Mouse (Mus musculus): ENCODE results near the gene Unc5a. TPM values are rescaled to one million over a fixed set of nuclear protein-coding genes. Genes with fewer than 3 reads are reported as not detected.

Gene Unc5a
- 0.97 and 1.1 TPM in 2 replicates for polyA plus RNA-seq (2016; fragmentation: Nextera tagmentation; extraction: Ambion mirVana)

GRCm38 (mm10) chr13:54948531-54949493 lies at the start of gene Unc5a:
Gene Unc5a, plus strand, starts transcription at chr13:54949411.
- no peak within 1 kb of the TSS for H3K27ac ChIP-seq
- WGBS (ENCODE audit: insufficient replicate concordance): 2% methylated on average over 84 of the region's 91 CpGs
- H3K9ac ChIP-seq: peak within 1 kb of the TSS; percentile 50
- peaks cover 99% of the 10 kb centered on the region for H3K27me3 ChIP-seq (replicated peaks)
- H3K4me1 ChIP-seq: 0 out of 2 replicates have a peak, but pooled peaks cover 13% of the 10 kb centered on the region
- H3K4me3 ChIP-seq: peak within 1 kb of the TSS; percentile 53
- H3K4me2 ChIP-seq: peak within 1 kb of the TSS; percentile 74
- H3K9me3 ChIP-seq (replicated peaks): no peaks in the 10 kb centered on the region
- no peaks in the 10 kb centered on the region for H3K36me3 ChIP-seq
- no peak for ATAC-seq

GRCm38 (mm10) chr13:54912053-54912452 lies 37.2 kb upstream of the Unc5a start:
- Histone ChIP-seq H3K27ac (no peak overlapping the region), H3K4me1 (no peaks in the 10 kb centered on the region), H3K27me3 (replicated peaks) (peaks cover 38% of the 10 kb centered on the region), H3K4me3 (no peak overlapping the region), H3K9me3 (replicated peaks) (no peaks in the 10 kb centered on the region), H3K9ac (no peak overlapping the region), H3K36me3 (no peaks in the 10 kb centered on the region), H3K4me2 (no peak overlapping the region)
- 7% methylated on average over 17 of the region's 17 CpGs for WGBS (ENCODE audit: insufficient replicate concordance)
- no peak for ATAC-seq

- peaks cover 38% of the 10 kb centered on the region for H3K27me3 ChIP-seq (replicated peaks)
- H3K4me2 ChIP-seq: no peak overlapping the region
- H3K4me3 ChIP-seq: no peak overlapping the region
- no peak for ATAC-seq
- H3K36me3 ChIP-seq: no peaks in the 10 kb centered on the region
- no peaks in the 10 kb centered on the region for H3K9me3 ChIP-seq (replicated peaks)
- H3K9ac ChIP-seq: no peak overlapping the region
- 19% methylated on average over 16 of the region's 16 CpGs for WGBS (ENCODE audit: insufficient replicate concordance)
- H3K4me1 ChIP-seq: no peaks in the 10 kb centered on the region
- no peak overlapping the region for H3K27ac ChIP-seq
Observed at GRCm38 (mm10) chr13:54912894-54913621, 36.2 kb upstream of the Unc5a start.

- H3K27me3 ChIP-seq (replicated peaks): peaks cover 25% of the 10 kb centered on the region
- no peak overlapping the region for H3K4me2 ChIP-seq
- H3K27ac ChIP-seq: no peak overlapping the region
- no peaks in the 10 kb centered on the region for H3K9me3 ChIP-seq (replicated peaks)
- H3K36me3 ChIP-seq: no peaks in the 10 kb centered on the region
- WGBS (ENCODE audit: insufficient replicate concordance): 31% methylated on average over 5 of the region's 5 CpGs
- no peak for ATAC-seq
- no peak overlapping the region for H3K4me3 ChIP-seq
- H3K9ac ChIP-seq: no peak overlapping the region
- no peaks in the 10 kb centered on the region for H3K4me1 ChIP-seq
Observed at GRCm38 (mm10) chr13:54916644-54917043, 32.6 kb upstream of the Unc5a start.

- H3K4me3 ChIP-seq: no peak overlapping the region
- H3K4me1 ChIP-seq: no peaks in the 10 kb centered on the region
- no peak overlapping the region for H3K27ac ChIP-seq
- no peak for ATAC-seq
- H3K4me2 ChIP-seq: no peak overlapping the region
- H3K9me3 ChIP-seq (replicated peaks): no peaks in the 10 kb centered on the region
- WGBS (ENCODE audit: insufficient replicate concordance): 15% methylated on average over 8 of the region's 8 CpGs
- H3K27me3 ChIP-seq (replicated peaks): peaks cover 3% of the 10 kb centered on the region; the same call in 1 of the 2 replicates
- no peak overlapping the region for H3K9ac ChIP-seq
- no peaks in the 10 kb centered on the region for H3K36me3 ChIP-seq
Observed at GRCm38 (mm10) chr13:54918910-54919309, 30.3 kb upstream of the Unc5a start.

GRCm38 (mm10) chr13:54919666-54920065 lies 29.5 kb upstream of the Unc5a start:
- Histone ChIP-seq H3K4me1 (no peaks in the 10 kb centered on the region), H3K4me2 (no peak overlapping the region), H3K9me3 (replicated peaks) (no peaks in the 10 kb centered on the region), H3K9ac (no peak overlapping the region), H3K36me3 (no peaks in the 10 kb centered on the region), H3K4me3 (no peak overlapping the region), H3K27me3 (replicated peaks) (no peaks in the 10 kb centered on the region), H3K27ac (no peak overlapping the region)
- 40% methylated on average over 5 of the region's 5 CpGs for WGBS (ENCODE audit: insufficient replicate concordance)
- ATAC-seq: no peak

- Histone ChIP-seq H3K4me3 (no peak overlapping the region), H3K27ac (no peak overlapping the region), H3K36me3 (no peaks in the 10 kb centered on the region), H3K27me3 (replicated peaks) (no peaks in the 10 kb centered on the region), H3K9ac (no peak overlapping the region), H3K9me3 (replicated peaks) (no peaks in the 10 kb centered on the region), H3K4me2 (no peak overlapping the region), H3K4me1 (no peaks in the 10 kb centered on the region)
- ATAC-seq: no peak
- 65% methylated on average over 9 of the region's 9 CpGs for WGBS (ENCODE audit: insufficient replicate concordance)
Observed at GRCm38 (mm10) chr13:54921700-54922099, 27.5 kb upstream of the Unc5a start.

GRCm38 (mm10) chr13:54923705-54924104 lies 25.5 kb upstream of the Unc5a start:
- Histone ChIP-seq H3K9me3 (replicated peaks) (no peaks in the 10 kb centered on the region), H3K4me3 (no peak overlapping the region), H3K36me3 (no peaks in the 10 kb centered on the region), H3K27ac (no peak overlapping the region), H3K27me3 (replicated peaks) (no peaks in the 10 kb centered on the region), H3K4me1 (no peaks in the 10 kb centered on the region), H3K4me2 (no peak overlapping the region), H3K9ac (no peak overlapping the region)
- 60% methylated on average over 2 of the region's 2 CpGs for WGBS (ENCODE audit: insufficient replicate concordance)
- no peak for ATAC-seq

GRCm38 (mm10) chr13:54925466-54925865 lies 23.7 kb upstream of the Unc5a start:
- WGBS (ENCODE audit: insufficient replicate concordance): 51% methylated on average over 8 of the region's 8 CpGs
- ATAC-seq: no peak
- H3K36me3 ChIP-seq: no peaks in the 10 kb centered on the region
- no peaks in the 10 kb centered on the region for H3K4me1 ChIP-seq
- H3K9ac ChIP-seq: no peak overlapping the region
- no peak overlapping the region for H3K27ac ChIP-seq
- no peaks in the 10 kb centered on the region for H3K27me3 ChIP-seq (replicated peaks)
- H3K4me2 ChIP-seq: no peak overlapping the region
- H3K4me3 ChIP-seq: no peak overlapping the region
- H3K9me3 ChIP-seq (replicated peaks): no peaks in the 10 kb centered on the region

- Histone ChIP-seq H3K4me2 (no peak overlapping the region), H3K4me1 (no peaks in the 10 kb centered on the region), H3K27me3 (replicated peaks) (no peaks in the 10 kb centered on the region), H3K27ac (no peak overlapping the region), H3K36me3 (no peaks in the 10 kb centered on the region), H3K9me3 (replicated peaks) (no peaks in the 10 kb centered on the region), H3K9ac (no peak overlapping the region), H3K4me3 (no peak overlapping the region)
- WGBS (ENCODE audit: insufficient replicate concordance): 48% methylated on average over 4 of the region's 4 CpGs
- ATAC-seq: no peak
Observed at GRCm38 (mm10) chr13:54926654-54927053, 22.6 kb upstream of the Unc5a start.

- Histone ChIP-seq H3K4me3 (no peak overlapping the region), H3K36me3 (no peaks in the 10 kb centered on the region), H3K27ac (no peak overlapping the region), H3K4me1 (no peaks in the 10 kb centered on the region), H3K4me2 (no peak overlapping the region), H3K9me3 (replicated peaks) (no peaks in the 10 kb centered on the region), H3K27me3 (replicated peaks) (0 out of 2 replicates have a peak, but pooled peaks cover 8% of the 10 kb centered on the region), H3K9ac (no peak overlapping the region)
- ATAC-seq: no peak
- 34% methylated on average over 4 of the region's 4 CpGs for WGBS (ENCODE audit: insufficient replicate concordance)
Observed at GRCm38 (mm10) chr13:54930123-54930522, 19.1 kb upstream of the Unc5a start.

GRCm38 (mm10) chr13:54934873-54935272 lies 14.3 kb upstream of the Unc5a start:
- Histone ChIP-seq H3K27ac (no peak overlapping the region), H3K4me2 (no peak overlapping the region), H3K4me3 (no peak overlapping the region), H3K36me3 (no peaks in the 10 kb centered on the region), H3K9ac (no peak overlapping the region), H3K9me3 (replicated peaks) (no peaks in the 10 kb centered on the region), H3K4me1 (no peaks in the 10 kb centered on the region), H3K27me3 (replicated peaks) (peaks cover 31% of the 10 kb centered on the region; the same call in 1 of the 2 replicates)
- ATAC-seq: no peak
- 63% methylated on average over 8 of the region's 8 CpGs for WGBS (ENCODE audit: insufficient replicate concordance)

Measured in liver, embryonic 12.5 days (tissue).